ENCODE assay signal across 8 mouse cellular contexts in genomic region chr3:107459196-107459772, GRCm38 (mm10). TPM values are rescaled to one million over a fixed set of nuclear protein-coding genes. Genes with fewer than 3 reads are reported as not detected.
A peak's percentile ranks its signal among the peaks of the same experiment; 100 is the strongest.
DNase-seq lines count a peak whose midpoint lies in the region; ATAC-seq and TF ChIP-seq lines count a peak whose summit lies in the region.

Gene Kcnc4 (minus strand): TSS chr3:107459552.

- under 1% methylated on average over 68 of the region's 68 CpGs for WGBS in kidney, embryonic 15.5 days
- WGBS in heart, embryonic 15.5 days = under 1% methylated on average over 68 of the region's 68 CpGs
- WGBS in olfactory bulb, adult 2 months = under 1% methylated on average over 68 of the region's 68 CpGs

- ATAC-seq in kidney, embryonic 15.5 days (replicated peaks; ENCODE audit: low FRiP score) = peak; percentile 65
- ATAC-seq in heart, embryonic 15.5 days (replicated peaks; ENCODE audit: insufficient number of reproducible peaks, insufficient read depth, low FRiP score, low read depth) = peak; percentile 47

- DNase-seq in kidney, postnatal 14 days = no peak
- DNase-seq in R1 (ENCODE audit: low read depth, low spot score) = peak; percentile 67
- DNase-seq in embryo, embryonic 11 days = peak; percentile 57
- DNase-seq in left cerebral cortex, postnatal 14 days (ENCODE audit: low spot score in 2 of 2) = no peak
- DNase-seq in thymus, adult 18-20 months = no peak

- H3K4me2 ChIP-seq in kidney, embryonic 15.5 days = peak within 1 kb of the TSS; percentile 86
- H3K4me2 ChIP-seq in heart, embryonic 15.5 days = peak within 1 kb of the TSS; percentile 97

- H3K9ac ChIP-seq in kidney, embryonic 15.5 days = peak within 1 kb of the TSS; percentile 29; the same call in 1 of the 2 replicates
- H3K9ac ChIP-seq in heart, embryonic 15.5 days = peak within 1 kb of the TSS; percentile 17; the same call in 1 of the 2 replicates

- intact Hi-C loops in left cerebral cortex, postnatal 14 days (cut with DNase I) = no loop called here

- no peaks in the 10 kb centered on the region for H3K36me3 ChIP-seq in kidney, embryonic 15.5 days
- H3K36me3 ChIP-seq in heart, embryonic 15.5 days = no peaks in the 10 kb centered on the region

- H3K4me3 ChIP-seq in kidney, embryonic 15.5 days (replicated peaks) = peak within 1 kb of the TSS; percentile 53
- peak within 1 kb of the TSS; percentile 57 for H3K4me3 ChIP-seq in heart, embryonic 15.5 days
- H3K4me3 ChIP-seq in olfactory bulb, adult 2 months (ENCODE audit: insufficient read depth, low read depth, low read length) = peak within 1 kb of the TSS; percentile 47

- no peaks in the 10 kb centered on the region for H3K9me3 ChIP-seq in kidney, embryonic 15.5 days (replicated peaks)
- H3K9me3 ChIP-seq in heart, embryonic 15.5 days (replicated peaks) = no peaks in the 10 kb centered on the region

- H3K27me3 ChIP-seq in kidney, embryonic 15.5 days = peaks cover 99% of the 10 kb centered on the region
- peaks cover 93% of the 10 kb centered on the region for H3K27me3 ChIP-seq in heart, embryonic 15.5 days

- no peak for TF ChIP-seq CTCF in olfactory bulb, adult 2 months (IDR thresholded peaks at IDR 0.05; ENCODE audit: insufficient read depth, low read depth, low read length)

- H3K4me1 ChIP-seq in kidney, embryonic 15.5 days = peaks cover 25% of the 10 kb centered on the region
- H3K4me1 ChIP-seq in heart, embryonic 15.5 days (replicated peaks) = peaks cover 26% of the 10 kb centered on the region
- peaks cover 24% of the 10 kb centered on the region for H3K4me1 ChIP-seq in olfactory bulb, adult 2 months (ENCODE audit: control insufficient read depth, insufficient read depth, low read length)

- no peak for TF ChIP-seq POLR2A in olfactory bulb, adult 2 months (IDR thresholded peaks at IDR 0.05; ENCODE audit: insufficient read depth, low read depth, low read length)

- H3K27ac ChIP-seq in kidney, embryonic 15.5 days = no peak within 1 kb of the TSS
- H3K27ac ChIP-seq in heart, embryonic 15.5 days = no peak within 1 kb of the TSS
- H3K27ac ChIP-seq in olfactory bulb, adult 2 months (ENCODE audit: insufficient read depth, low read depth, low read length) = no peak within 1 kb of the TSS

RNA-seq across cellular contexts. Expression of gene Kcnc4, which starts in this region (rescaled TPM):
- polyA plus RNA-seq in kidney, embryonic 15.5 days (2015; fragmentation: Nextera tagmentation; extraction: Ambion mirVana) = 0.26 and 0.31 TPM in 2 replicates
- 0.08 and 0.14 TPM in 2 replicates for polyA plus RNA-seq in heart, embryonic 15.5 days (2015; fragmentation: Nextera tagmentation; extraction: Ambion mirVana)
- 10 to 100 TPM; 61.7 to 74.6 TPM for total RNA-seq in left cerebral cortex, postnatal 14 days (2021)
- not detected in 2 replicates for polyA plus RNA-seq in olfactory bulb, adult 2 months (2012; ENCODE audit: insufficient read depth, insufficient read length, low replicate concordance, missing spikeins)

Comparison
In these comparisons a context has a peak if more than half of its experiments do, and no peak if none do; other contexts are left out.
1. Peak in ATAC-seq, H3K4me3 ChIP-seq, H3K9ac ChIP-seq and H3K4me2 ChIP-seq in kidney, embryonic 15.5 days; RNA of the gene not detected or under 1 TPM.
2. Peak in ATAC-seq, H3K4me3 ChIP-seq, H3K9ac ChIP-seq and H3K4me2 ChIP-seq in heart, embryonic 15.5 days; RNA of the gene not detected or under 1 TPM.
3. DNase-seq: peak in R1 (single experiment) and embryo, embryonic 11 days (single experiment); none in kidney, postnatal 14 days (single experiment), left cerebral cortex, postnatal 14 days (0 of 2) and thymus, adult 18-20 months (0 of 2).
4. Peak in every context shown above with its lines, with median percentiles within 50 percentile points of each other: H3K4me3 ChIP-seq.